Mouse (Mus musculus) heart, adult 2 months (tissue): ENCODE results near the gene Stard5.
A peak's percentile ranks its signal among the peaks of the same experiment; 100 is the strongest.

ENCODE experiments used
- CTCF ChIP-seq: fragments of 200-600 bp; IDR thresholded peaks from 2 replicates; pipeline ENCODE4 v1.8.1; 2022; ENCODE audit warnings: antibody characterized with exemption, mild to moderate bottlenecking, moderate library complexity
- EP300 ChIP-seq: fragments of 200-500 bp; IDR thresholded peaks from 2 replicates; pipeline ENCODE4 v1.6.1; 2011; ENCODE audit warnings: low read depth, low read length, control low read depth; ENCODE audit not compliant: insufficient read depth
- POLR2A ChIP-seq: fragments of 200-500 bp; IDR thresholded peaks from 2 replicates; pipeline ENCODE4 v1.6.1; 2011; ENCODE audit warnings: mild to moderate bottlenecking, low read depth, low read length, control low read depth; ENCODE audit not compliant: insufficient read depth

DNA sequence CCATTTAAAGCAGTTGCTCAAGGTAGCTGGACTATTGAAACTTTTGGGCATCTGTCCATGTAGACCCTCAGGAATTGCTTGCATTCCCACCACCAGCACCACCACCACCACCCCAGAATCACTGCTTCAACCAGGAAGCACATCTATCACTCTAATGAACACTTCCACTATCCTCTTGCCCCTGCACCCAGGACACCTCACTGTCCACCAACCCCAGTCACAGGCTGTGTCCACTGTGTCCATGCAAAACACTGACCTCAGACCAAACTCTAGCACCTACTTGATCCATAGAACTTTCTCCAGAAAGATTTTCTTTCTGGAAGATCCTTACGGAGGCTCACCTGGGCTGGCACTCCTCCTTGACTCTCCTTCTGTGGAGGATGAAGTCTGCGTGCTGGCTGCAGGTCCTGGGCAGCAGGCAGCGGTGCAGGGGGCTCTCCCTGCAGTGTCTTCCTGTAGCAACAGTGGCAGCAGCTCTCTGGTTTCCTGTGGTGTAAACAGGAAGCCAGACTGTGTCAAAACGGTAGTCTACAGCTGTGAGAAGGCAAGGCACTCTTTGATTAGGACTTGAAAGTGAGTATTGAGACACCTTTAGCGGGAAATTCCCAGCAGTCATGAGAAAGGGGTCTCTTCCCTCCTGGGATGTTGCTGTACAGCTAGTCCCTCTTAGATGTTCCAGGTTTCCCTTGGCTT lies 23.3 kb downstream of the Stard5 start:
- TF ChIP-seq EP300 = peak; percentile 85; the same call in 1 of the 2 replicates
- no peak for TF ChIP-seq CTCF
- TF ChIP-seq POLR2A = peak; percentile 67
